Mouse (Mus musculus) erythroblast, embryonic 14.5 days (primary cell): ENCODE measurements around the gene Olfr1425. TPM values are rescaled to one million over a fixed set of nuclear protein-coding genes. Genes with fewer than 3 reads are reported as not detected.

ENCODE experiments used
- H3K27me3 ChIP-seq: 2 replicates; pipeline ENCODE4 v1.6.1; 2012; ENCODE audit warnings: inconsistent platforms; ENCODE audit not compliant: control insufficient read depth
- H3K36me3 ChIP-seq: 2 replicates; pipeline ENCODE4 v1.6.1; 2012; ENCODE audit warnings: mild to moderate bottlenecking, inconsistent platforms; ENCODE audit not compliant: control insufficient read depth
- H3K4me1 ChIP-seq: 2 replicates; pipeline ENCODE4 v1.6.1; 2012; ENCODE audit warnings: inconsistent platforms; ENCODE audit not compliant: control insufficient read depth
- H3K4me3 ChIP-seq: replicated peaks from 2 replicates; pipeline ENCODE3; 2012; ENCODE audit warnings: moderate library complexity, mild to moderate bottlenecking, inconsistent platforms
- H3K9me3 ChIP-seq: 2 replicates; pipeline ENCODE4 v1.6.1; 2012; ENCODE audit warnings: low read length, inconsistent platforms, mixed read lengths; ENCODE audit not compliant: control insufficient read depth
- GATA1 ChIP-seq: IDR thresholded peaks from 2 replicates; pipeline ENCODE4 v1.6.1; 2012; ENCODE audit warnings: low read length, inconsistent platforms, mixed read lengths
- TAL1 ChIP-seq: IDR thresholded peaks from 3 replicates; pipeline ENCODE4 v1.6.1; 2012; ENCODE audit warnings: low read length, inconsistent platforms, mixed read lengths
- polyA plus RNA-seq: library from polyadenylated mRNA; stranded (reverse); fragments of >175 nt; gene quantifications from 2 replicates; pipeline ENCODE4 v1.2.3, GENCODE M21; 2012

The Olfr1425 gene
- polyA plus RNA-seq, 1 experiment: not detected

DNA sequence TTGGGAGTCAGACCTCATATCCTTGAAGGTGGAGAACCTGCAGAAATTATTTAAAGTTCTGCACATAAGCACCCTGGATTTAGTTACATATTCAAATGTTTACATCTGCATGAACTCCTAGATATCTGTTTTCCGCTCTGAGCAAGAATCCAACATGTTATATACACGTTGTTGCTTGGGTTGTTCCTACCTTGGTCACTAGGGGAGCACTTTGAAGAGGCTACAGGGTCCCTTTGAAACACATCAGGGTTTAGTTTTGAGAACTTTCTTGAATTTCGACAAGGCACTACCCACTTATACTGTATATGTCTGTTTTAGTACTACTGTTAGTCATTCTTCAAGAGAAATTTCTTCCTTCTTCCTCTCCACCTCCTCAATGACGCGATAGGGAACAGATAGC lies 34.4 kb downstream of the Olfr1425 start:
- H3K9me3 ChIP-seq: no peaks in the 10 kb centered on the region
- no peaks in the 10 kb centered on the region for H3K36me3 ChIP-seq
- H3K4me1 ChIP-seq: no peaks in the 10 kb centered on the region
- H3K27me3 ChIP-seq: no peaks in the 10 kb centered on the region
- H3K4me3 ChIP-seq: no peak overlapping the region
- TF ChIP-seq TAL1 (no peak), GATA1 (no peak)

DNA sequence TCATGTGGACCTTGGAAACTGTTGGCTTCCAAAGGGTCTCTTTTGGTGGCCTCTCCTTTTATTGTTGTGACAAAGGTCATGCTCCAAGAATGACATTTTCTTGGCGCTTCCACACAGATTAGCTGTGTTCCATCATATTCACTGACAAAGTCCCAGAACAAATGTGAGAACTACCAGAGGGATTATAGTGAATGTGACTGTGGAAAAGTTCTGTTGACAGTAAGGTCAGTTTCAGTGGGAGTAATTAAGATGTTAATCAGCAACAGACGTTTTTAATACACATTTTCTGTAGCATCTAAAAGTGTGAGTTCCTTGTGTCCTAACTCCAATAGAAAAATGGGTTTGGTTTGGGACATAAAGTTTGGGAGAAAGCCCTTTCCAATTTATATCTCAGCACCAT lies 36.3 kb downstream of the Olfr1425 start, which contains the start of gene Olfr1423:
TSS of gene Olfr1423 (minus strand) at position 101 of the 400 bp plus-strand sequence.
- Histone ChIP-seq H3K9me3 (no peaks in the 10 kb centered on the region), H3K4me3 (no peak within 1 kb of the TSS), H3K27me3 (no peaks in the 10 kb centered on the region), H3K36me3 (no peaks in the 10 kb centered on the region), H3K4me1 (no peaks in the 10 kb centered on the region)
- TF ChIP-seq GATA1 (no peak), TAL1 (no peak)

DNA sequence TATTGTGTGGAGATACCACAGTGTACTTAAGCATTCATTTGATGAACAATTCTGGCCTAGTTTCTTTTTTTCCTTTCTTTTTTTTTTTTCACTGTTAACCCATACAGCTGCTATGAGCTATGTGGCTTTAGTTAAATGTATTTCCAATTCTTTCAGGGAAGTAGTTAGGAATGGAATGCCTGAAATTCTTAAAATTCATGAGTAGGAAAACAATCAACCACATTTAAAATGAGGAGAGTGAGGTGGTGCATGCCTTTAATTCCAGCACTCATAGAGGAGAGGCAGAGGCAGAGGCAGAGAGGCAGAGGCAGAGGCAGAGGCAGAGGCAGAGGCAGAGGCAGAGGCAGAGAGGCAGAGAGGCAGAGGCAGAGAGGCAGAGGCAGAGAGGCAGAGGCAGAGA lies 39.8 kb downstream of the Olfr1425 start:
- H3K27me3 ChIP-seq: no peaks in the 10 kb centered on the region

DNA sequence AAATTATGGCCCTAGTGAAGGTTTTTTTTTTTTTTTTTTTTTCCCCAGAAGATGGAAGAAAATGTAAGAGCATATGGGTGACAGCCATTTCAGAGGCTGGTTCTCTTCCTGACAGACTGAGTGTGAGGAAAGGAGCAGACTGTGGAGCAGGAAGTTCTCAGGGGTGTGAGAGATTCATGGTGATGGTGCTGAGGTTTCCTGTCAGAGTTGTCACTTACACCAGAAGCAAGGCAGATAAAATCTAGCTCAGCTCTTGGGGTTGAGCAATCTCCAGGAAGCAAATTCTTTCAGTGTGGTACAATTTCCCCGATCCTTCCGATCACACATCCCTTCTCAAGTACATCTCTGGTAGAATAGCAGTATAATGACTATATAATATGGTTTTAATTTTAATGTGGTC lies 50.9 kb downstream of the Olfr1425 start:
- TF ChIP-seq GATA1 (no peak), TAL1 (no peak)
- Histone ChIP-seq H3K4me3 (no peak overlapping the region), H3K36me3 (no peaks in the 10 kb centered on the region), H3K9me3 (no peaks in the 10 kb centered on the region), H3K27me3 (no peaks in the 10 kb centered on the region), H3K4me1 (no peaks in the 10 kb centered on the region)

More for the DNA sequence above, 39.8 kb downstream of the Olfr1425 start:
- H3K9me3 ChIP-seq: no peaks in the 10 kb centered on the region
- TF ChIP-seq TAL1 (no peak), GATA1 (no peak)
- H3K4me3 ChIP-seq: no peak overlapping the region
- no peaks in the 10 kb centered on the region for H3K4me1 ChIP-seq
- no peaks in the 10 kb centered on the region for H3K36me3 ChIP-seq

DNA sequence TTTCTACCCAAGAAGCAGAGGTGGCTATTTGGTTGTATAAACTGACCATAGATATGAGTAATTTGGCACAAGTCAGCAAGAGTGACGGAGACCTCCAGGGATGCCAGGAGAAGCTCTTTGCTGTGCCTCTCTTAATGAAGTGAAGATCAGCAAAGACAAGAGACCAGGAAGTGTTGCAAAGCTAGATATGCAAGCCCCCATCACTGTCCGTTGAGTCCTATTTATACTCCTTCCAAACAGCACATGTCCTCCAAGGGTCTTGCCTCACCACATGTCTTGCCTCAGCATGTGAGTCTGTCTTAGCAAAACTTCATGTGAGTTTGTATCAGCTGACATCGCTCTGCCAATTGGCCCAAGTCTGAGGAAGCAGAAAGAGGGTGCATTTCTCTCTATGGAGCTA lies 52.2 kb downstream of the Olfr1425 start:
- Histone ChIP-seq H3K4me1 (no peaks in the 10 kb centered on the region), H3K9me3 (no peaks in the 10 kb centered on the region), H3K36me3 (no peaks in the 10 kb centered on the region), H3K27me3 (no peaks in the 10 kb centered on the region), H3K4me3 (no peak overlapping the region)
- TF ChIP-seq TAL1: no peak
- TF ChIP-seq GATA1: no peak

DNA sequence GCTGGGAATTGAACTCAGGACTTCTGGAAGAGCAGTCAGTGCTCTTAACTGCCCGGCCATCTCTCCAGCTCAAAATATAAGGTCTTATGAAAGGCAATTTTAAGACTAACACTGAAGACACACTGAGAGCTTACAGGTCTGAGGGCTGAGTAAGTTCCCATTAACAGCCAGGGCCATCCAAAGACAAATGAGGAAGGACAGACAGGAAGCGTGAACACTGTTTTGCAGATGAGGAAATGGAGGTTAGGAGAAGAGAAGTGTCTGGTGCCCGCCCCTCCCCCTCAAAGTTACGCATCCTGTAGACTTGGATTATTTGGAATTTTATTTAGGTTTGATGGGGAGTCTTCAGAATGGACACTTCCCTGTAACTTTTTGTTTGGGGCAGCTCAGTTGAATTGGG lies 53.4 kb downstream of the Olfr1425 start:
- Histone ChIP-seq H3K36me3 (no peaks in the 10 kb centered on the region), H3K27me3 (no peaks in the 10 kb centered on the region; the same call in 1 of the 2 replicates), H3K9me3 (no peaks in the 10 kb centered on the region), H3K4me1 (no peaks in the 10 kb centered on the region), H3K4me3 (no peak overlapping the region)
- TF ChIP-seq TAL1: no peak
- TF ChIP-seq GATA1: no peak

Other genes starting within 250 kb of the Olfr1425 start
- not detected in 2 replicates for gene Olfr1417, start 238.5 kb downstream of the Olfr1425 start, polyA plus RNA-seq
- gene Olfr1418, start 216.7 kb downstream of the Olfr1425 start, polyA plus RNA-seq: not detected in 2 replicates
- gene Olfr1419, start 202.6 kb downstream of the Olfr1425 start, polyA plus RNA-seq: not detected in 2 replicates
- gene Olfr1420, start 191.2 kb downstream of the Olfr1425 start, polyA plus RNA-seq: not detected in 2 replicates
- gene Patl1, start 165.3 kb downstream of the Olfr1425 start, polyA plus RNA-seq: 0.16 and 0.23 TPM in 2 replicates
- gene Osbp, start 111.8 kb downstream of the Olfr1425 start, polyA plus RNA-seq: 0.53 and 0.59 TPM in 2 replicates
- gene Olfr1423, start 36.4 kb downstream of the Olfr1425 start, polyA plus RNA-seq: not detected in 2 replicates
- not detected in 2 replicates for gene Olfr1424, start 15.0 kb downstream of the Olfr1425 start, polyA plus RNA-seq
- not detected in 2 replicates for gene Olfr1426, start 14.3 kb upstream of the Olfr1425 start, polyA plus RNA-seq
- gene Olfr1427, start 25.6 kb upstream of the Olfr1425 start, polyA plus RNA-seq: not detected in 2 replicates
- not detected in 2 replicates for gene Olfr1428, start 38.2 kb upstream of the Olfr1425 start, polyA plus RNA-seq
- gene Olfr76, start 45.5 kb upstream of the Olfr1425 start, polyA plus RNA-seq: not detected in 2 replicates
- gene Olfr1555-ps1, start 92.4 kb upstream of the Olfr1425 start, polyA plus RNA-seq: not detected in 2 replicates
- gene Olfr1431, start 122.9 kb upstream of the Olfr1425 start, polyA plus RNA-seq: not detected in 2 replicates
- not detected in 2 replicates for gene Olfr1432, start 154.9 kb upstream of the Olfr1425 start, polyA plus RNA-seq
- gene Olfr262, start 163.9 kb upstream of the Olfr1425 start, polyA plus RNA-seq: not detected in 2 replicates
- not detected in 2 replicates for gene Olfr235, start 183.3 kb upstream of the Olfr1425 start, polyA plus RNA-seq
- gene Olfr1434, start 202.1 kb upstream of the Olfr1425 start, polyA plus RNA-seq: not detected in 2 replicates
- gene Olfr1436, start 221.4 kb upstream of the Olfr1425 start, polyA plus RNA-seq: not detected in 2 replicates
- gene Olfr1437, start 247.4 kb upstream of the Olfr1425 start, polyA plus RNA-seq: not detected in 2 replicates